Mouse (Mus musculus): ENCODE data around the gene Nap1l3. TPM values are rescaled to one million over a fixed set of nuclear protein-coding genes. Genes with fewer than 3 reads are reported as not detected.

Nap1l3 gene
- 0.46 and 0.72 TPM in 2 replicates for polyA plus RNA-seq (2012; rRNA removed; ENCODE audit: low replicate concordance)

GRCm38 (mm10) chrX:122396781-122397581 lies at the start of gene Nap1l3:
TSS of gene Nap1l3 (minus strand) at chrX:122397401.

Measured in duodenum, adult 2 months (tissue).